11 mouse cellular contexts compared by ENCODE assay signal in the genomic region with DNA sequence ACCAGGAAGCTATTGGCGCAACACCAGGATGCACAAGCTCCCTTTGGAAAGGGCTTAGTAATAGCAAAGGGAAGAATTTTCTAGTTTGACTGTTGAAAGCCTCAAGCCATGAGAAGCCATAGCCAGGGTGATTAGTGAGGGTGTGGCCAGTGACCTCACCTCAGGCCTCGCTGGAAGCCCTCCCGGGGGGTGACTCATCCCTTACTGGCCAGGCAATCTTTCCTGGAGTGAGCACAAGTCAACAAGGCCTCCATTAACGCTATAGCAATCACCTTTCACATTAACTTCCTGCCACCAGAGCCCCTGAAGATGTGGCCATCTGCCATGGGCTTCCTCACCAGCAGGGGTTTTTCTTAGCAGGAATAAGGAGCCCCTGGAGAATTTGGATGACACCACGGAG. TPM values are rescaled to one million over a fixed set of nuclear protein-coding genes. Genes with fewer than 3 reads are reported as not detected.
DNase-seq lines count a peak whose midpoint lies in the region; ATAC-seq and TF ChIP-seq lines count a peak whose summit lies in the region.
"Had no signal": no experiment of that assay in that cellular context is flagged by ENCODE, and none has a peak within 500 bp of the region (broad histone marks: within the 10 kb centered on the region; RNA-seq: fewer than 3 reads in every experiment).

No protein-coding gene starts in this region.

- CTCF ChIA-PET in Patski (lab: Charles Lee), result interaction anchor here (0.8 to 1.5 kb wide), 2 partner anchors 11 to 114 kb away, joined by 3 read pairs; no protein-coding TSS in a partner anchor

- POLR2A ChIA-PET in Patski (lab: Charles Lee), result interaction anchor here (0.6 kb wide), 1 partner anchor 113 kb away, joined by 4 read pairs; no protein-coding TSS in a partner anchor

- no peaks in the 10 kb centered on the region for H3K36me3 ChIP-seq in E14TG2a.4 (ENCODE audit: insufficient read depth, low read length)
- no peaks in the 10 kb centered on the region for H3K36me3 ChIP-seq in kidney, adult 2 months (ENCODE audit: control insufficient read depth, insufficient read depth, low read length)
- H3K36me3 ChIP-seq: kidney, embryonic 15.5 days; liver, embryonic 12.5 days had no signal

- DNase-seq in Patski (ENCODE audit: low read depth, low spot score), result peak; percentile 74
- DNase-seq in gastrocnemius, postnatal 36 days, result peak; percentile 49 to 69
- DNase-seq in lung, postnatal 10 days, result peak; percentile 31
- DNase-seq in spleen, postnatal 10 days (ENCODE audit: low spot score in 2 of 2), result no peak
- DNase-seq in kidney, adult 2 months, result no peak
- no peak for DNase-seq in cerebellum, adult 11 months
- DNase-seq: cerebellum, postnatal 36 days had no signal

- H3K27me3 ChIP-seq in E14TG2a.4 (ENCODE audit: insufficient read depth, low read length) (no peaks in the 10 kb centered on the region), Patski (no peaks in the 10 kb centered on the region)
- no peaks in the 10 kb centered on the region for H3K27me3 ChIP-seq in kidney, adult 2 months (replicated peaks; ENCODE audit: control insufficient read depth, insufficient read depth, low read length)
- H3K27me3 ChIP-seq: kidney, embryonic 15.5 days; liver, embryonic 12.5 days had no signal

- ATAC-seq in Patski, result peak; percentile 90
- ATAC-seq: liver, embryonic 12.5 days; midbrain, embryonic 16.5 days had no signal

- H3K27ac ChIP-seq in kidney, adult 2 months (ENCODE audit: insufficient read depth, low read depth, low read length), result no peak overlapping the region
- H3K27ac ChIP-seq: kidney, embryonic 15.5 days; liver, embryonic 12.5 days had no signal

- H3K4me1 ChIP-seq in E14TG2a.4 (replicated peaks; ENCODE audit: low read depth, low read length), result peaks cover 18% of the 10 kb centered on the region
- peaks cover 4% of the 10 kb centered on the region for H3K4me1 ChIP-seq in kidney, adult 2 months (ENCODE audit: control insufficient read depth, insufficient read depth, low read length)

- in situ Hi-C loops in Patski (cut with MboI; ENCODE audit: low pct_unique_long_range_greater_than_20kb), result no loop called here

- no peak for TF ChIP-seq POLR2A in kidney, adult 2 months (IDR thresholded peaks at IDR 0.05; ENCODE audit: low read depth, low read length)

- H3K4me3 ChIP-seq in E14TG2a.4 (replicated peaks; ENCODE audit: low read length), result peak overlapping the region; percentile 65
- no peak overlapping the region for H3K4me3 ChIP-seq in kidney, adult 2 months (ENCODE audit: insufficient read depth, low read depth, low read length)
- H3K4me3 ChIP-seq: kidney, embryonic 15.5 days; liver, embryonic 12.5 days had no signal

- 41% methylated on average over 5 of the region's 5 CpGs for WGBS in kidney, adult 2 months

- intact Hi-C loops in gastrocnemius, postnatal 36 days (cut with DNase I), result no loop called here

- TF ChIP-seq CTCF in E14TG2a.4 (conservative IDR thresholded peaks at IDR 0.05; ENCODE audit: low read length) (no peak), Patski (IDR thresholded peaks at IDR 0.05) (no peak)
- TF ChIP-seq CTCF in kidney, adult 2 months (conservative IDR thresholded peaks at IDR 0.05; ENCODE audit: insufficient read depth, insufficient read length, low read depth, low read length), result no peak

- H3K9me3 ChIP-seq in E14TG2a.4 (ENCODE audit: low read length), result peaks cover 11% of the 10 kb centered on the region

RNA-seq across cellular contexts. Expression of a gene that starts 45.9 kb away (rescaled TPM):
- 433 TPM for polyA plus RNA-seq in Patski (2021)
- 100 to 1,000 TPM; 122 to 130 TPM for total RNA-seq in gastrocnemius, postnatal 36 days (2021)
- polyA plus RNA-seq in kidney, adult 2 months (2012; rRNA removed), result 241 and 291 TPM in 2 replicates

Comparison
In these comparisons a context has a peak if more than half of its experiments do, and no peak if none do; other contexts are left out.
1. DNase-seq: peak in Patski (single experiment), gastrocnemius, postnatal 36 days (2 of 2) and lung, postnatal 10 days (single experiment); none in spleen, postnatal 10 days (0 of 2), kidney, adult 2 months (single experiment) and cerebellum, adult 11 months (single experiment).